Mouse (Mus musculus) T-helper 2 cell (primary cell): ENCODE results near the gene Adamtsl5.

Experiments
- in situ Hi-C: fragments of 300-600 bp; cut with MboI, MseI; formaldehyde crosslinking; loops from one replicate; pipeline ENCODE4 v1.15.1; 2025; ENCODE audit warnings: high pct_unique_total_duplicates

The Adamtsl5 gene

DNA sequence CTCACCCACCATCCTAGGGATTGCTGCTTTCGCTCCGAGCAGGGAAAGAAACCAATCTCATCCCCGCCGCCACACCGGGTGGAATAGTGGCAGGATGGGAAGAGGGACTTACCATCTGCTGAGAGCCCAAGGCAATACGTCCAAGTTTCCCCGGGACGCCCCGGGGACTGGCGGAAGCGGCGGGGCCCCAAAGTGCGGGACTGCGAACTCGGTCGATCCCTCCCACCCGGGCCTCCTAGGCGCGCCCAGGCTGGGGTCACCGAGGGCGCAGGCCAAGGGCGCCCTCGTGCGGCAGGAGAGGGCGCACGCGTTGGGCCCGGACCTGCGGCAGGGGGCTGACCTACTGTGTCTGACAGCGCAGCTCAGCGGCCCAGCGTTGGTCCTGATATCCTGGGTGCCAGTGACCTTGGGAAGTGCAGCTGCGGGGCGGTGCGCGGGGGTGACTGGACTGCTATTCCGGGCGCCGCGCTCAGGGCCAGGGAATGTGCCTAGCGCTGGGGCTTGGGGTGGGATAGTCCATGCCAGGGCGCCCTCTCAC, at the start of gene Adamtsl5:
TSS of gene Adamtsl5 (minus strand) at position 169 of the 538 bp plus-strand sequence.
- in situ Hi-C loops: no loop called here

DNA sequence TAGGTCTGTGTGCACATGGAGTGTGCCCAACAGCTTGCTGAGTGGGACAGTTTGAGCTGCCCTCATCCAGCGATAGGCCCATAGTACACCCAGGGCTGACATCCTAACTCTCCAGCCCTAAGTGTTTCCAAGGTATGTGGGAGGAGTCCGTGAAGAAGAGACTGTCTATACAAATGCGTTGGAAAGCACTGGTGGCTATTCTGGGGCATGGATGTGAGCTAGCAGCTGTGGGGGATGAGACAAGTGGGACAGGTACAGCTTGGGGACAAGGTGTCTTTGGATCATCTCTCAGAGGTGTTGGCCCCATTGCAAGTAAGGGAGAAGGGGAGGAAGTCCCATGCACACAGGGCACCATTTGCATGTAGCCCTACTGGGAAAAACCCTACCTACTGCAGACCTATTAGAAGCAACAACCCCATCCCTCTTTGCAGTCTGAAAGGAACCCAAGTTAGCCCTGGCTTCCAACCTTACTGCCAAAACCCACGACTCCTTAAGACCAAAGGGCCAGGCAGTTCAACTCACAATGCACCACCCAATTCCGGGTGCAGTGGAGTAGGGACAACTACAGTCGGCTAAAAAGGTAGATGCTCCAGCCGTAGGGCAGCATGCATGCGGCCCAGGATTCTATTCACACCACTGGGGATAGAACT, 49.4 kb upstream of the Adamtsl5 start:
- in situ Hi-C loops: no loop called here

DNA sequence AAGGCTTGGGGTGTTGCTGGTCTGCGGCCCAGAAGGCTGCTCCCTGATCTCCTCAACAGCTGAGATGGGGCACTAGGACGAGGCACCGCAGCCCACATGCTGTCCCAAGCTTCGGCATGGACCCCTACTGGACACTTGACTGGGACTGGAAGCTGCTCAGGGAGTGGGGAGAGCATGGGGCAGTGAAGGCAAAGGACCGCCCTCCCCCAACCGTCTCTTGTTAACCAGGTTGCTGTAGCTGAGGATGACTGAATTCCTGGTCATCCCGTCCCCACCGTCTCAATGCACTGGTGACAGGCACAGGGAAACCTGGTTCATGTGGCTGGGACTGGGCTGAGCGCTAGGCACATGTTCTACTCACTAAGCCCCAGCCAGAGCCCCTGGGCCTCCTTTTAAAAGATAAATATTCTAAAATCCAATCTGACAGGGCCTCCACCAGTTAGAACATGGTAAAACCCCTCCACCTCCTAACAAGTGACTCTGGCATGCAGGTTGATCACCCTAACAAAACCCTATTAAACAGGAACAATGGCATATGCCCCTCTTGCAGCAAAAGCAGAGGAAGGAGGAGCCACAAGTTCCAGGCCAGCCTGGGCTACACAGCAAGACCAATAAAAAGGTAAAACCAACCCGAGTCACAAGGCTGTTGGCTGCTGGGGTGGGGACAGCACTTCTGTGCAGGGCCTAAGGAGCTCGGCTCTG, 48.8 kb upstream of the Adamtsl5 start:
- in situ Hi-C loops: no loop called here

DNA sequence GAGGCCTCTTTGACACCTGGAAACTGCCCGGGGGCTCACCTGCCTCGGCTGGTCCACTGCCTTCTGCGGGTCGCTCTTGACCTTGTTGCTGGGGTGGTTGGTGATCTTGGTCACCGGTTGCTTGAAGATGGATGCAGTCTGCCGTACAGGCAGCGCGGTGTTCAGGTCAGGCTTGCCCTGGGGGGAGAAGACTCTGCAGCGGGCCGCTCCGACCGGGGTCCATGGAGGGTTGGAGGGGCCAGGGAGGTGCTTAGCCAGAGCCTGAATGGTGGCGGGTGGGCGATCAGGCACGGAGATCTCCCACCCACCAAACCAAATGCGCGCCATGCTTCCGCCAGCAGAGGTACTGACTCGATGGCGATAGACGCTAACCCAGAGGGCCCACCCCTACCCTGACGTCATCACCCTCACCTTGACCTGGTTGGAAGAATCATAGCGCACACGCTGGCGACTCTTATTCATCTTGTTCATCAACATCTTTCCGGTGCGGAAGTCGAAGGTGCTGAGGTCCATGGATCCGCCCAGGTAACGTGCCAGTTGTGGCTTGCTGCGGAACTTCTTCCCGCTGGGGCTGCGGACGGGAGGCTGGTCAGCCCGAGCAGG, 46.9 kb upstream of the Adamtsl5 start:
- in situ Hi-C loops: no loop called here

DNA sequence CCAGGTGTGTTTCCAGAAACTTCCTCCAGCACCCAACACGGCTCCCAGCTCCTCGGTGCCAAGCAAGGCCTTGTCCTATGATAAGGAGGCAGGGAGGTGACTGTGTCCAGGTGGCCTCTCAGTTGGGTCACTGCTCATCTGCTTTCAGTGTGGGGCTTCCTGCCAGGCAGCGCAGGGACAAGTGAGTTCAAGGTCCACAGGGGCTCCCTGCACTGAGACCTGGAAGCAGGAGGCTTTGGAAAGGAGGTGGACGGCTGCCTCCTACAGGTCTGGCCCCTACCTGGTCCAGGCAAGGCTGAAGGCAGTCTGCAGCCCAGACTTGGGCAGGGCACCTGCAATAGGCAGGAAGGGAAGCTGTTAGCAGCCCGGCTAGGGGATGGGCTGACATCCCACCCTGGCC, 44.5 kb upstream of the Adamtsl5 start:
- in situ Hi-C loops: no loop called here

DNA sequence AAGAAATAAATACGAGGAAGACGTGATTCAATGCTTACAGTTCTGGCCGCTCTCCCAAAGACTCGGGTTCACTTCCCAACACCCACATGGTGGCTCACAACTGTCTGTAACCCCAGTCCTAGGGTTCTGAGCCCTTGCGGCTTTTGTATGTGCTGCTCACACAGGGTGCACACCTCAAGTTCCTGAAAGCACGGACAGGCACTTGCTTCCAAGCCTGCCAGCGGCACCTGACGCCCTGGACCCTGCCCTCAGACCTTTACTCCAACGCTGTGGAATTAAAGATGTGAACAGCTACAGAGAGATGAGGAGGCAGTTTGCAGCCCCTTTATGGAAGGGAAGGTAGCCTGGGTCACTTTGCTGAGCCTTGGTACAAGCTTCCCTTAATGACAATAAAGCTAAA, 42.5 kb upstream of the Adamtsl5 start:
- in situ Hi-C loops: no loop called here

DNA sequence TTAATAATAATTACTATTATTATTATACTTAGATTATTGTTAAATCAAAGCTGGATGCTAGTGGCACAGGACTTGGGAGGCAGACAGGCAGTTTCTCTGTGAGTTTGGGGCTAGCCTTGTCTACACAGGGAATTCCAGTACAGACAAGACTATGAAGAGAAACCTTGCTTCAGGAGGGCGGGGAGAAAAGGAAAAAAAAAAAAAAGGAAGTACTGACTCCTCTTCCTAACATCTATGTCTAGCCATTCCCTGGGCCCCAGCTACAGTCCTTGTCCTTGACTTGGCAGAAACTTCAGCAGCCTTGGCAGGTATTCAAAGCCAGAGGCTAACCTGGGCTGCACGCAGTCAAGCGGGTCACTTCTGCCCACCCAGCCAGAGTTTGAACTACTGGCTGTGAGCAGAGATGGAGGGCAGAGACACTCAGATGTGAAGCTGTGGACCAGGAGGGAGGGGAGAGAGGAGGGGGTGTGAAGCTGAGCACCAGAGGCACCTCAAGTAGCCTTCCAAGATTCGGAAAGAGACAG, 41.0 kb upstream of the Adamtsl5 start:
- in situ Hi-C loops: no loop called here

DNA sequence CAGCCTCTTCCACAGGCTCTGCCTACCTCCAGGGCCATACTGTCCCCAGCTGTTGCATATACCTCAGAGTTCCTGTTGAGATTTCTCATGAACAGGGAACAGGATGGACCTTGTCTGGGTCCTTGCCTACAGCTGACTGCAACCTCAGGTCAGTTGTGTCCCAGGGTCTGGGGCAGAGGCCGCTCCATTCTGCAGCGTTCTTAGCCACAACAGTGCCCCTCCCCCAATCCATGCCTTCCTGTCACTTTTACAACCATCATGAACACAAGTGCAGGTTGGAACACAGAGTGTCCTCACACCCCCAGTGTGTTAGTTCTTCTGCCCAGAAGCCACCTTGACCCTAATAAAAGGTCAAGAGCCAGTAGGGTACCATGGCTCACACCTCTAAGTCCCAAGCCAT, 40.5 kb upstream of the Adamtsl5 start:
- in situ Hi-C loops: no loop called here

DNA sequence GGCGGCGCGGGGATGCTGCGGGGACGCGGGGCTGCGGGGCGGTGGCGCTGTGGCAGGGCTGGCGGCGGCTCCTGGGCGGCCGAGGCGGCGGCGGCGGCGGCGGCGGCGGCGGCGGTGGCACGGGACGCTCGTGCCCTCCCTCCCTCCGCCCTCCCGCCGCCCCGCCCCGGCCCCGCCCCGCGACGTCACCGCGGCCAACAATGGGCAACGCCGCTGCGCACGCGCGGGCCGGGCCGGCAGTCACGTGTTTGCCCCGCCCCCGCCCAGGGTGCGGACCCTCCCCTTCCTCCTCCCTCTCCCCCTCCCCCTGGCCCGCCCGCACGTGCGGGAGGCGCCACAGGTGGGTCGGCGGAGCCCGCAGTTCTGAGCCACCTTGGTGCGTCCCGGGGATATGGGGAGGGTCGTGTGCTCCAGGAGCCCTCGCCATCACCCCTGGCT, 39.3 kb upstream of the Adamtsl5 start, which contains the start of gene Mex3d:
TSS of gene Mex3d (minus strand) at position 138 of the 438 bp plus-strand sequence.
- in situ Hi-C loops: no loop called here

DNA sequence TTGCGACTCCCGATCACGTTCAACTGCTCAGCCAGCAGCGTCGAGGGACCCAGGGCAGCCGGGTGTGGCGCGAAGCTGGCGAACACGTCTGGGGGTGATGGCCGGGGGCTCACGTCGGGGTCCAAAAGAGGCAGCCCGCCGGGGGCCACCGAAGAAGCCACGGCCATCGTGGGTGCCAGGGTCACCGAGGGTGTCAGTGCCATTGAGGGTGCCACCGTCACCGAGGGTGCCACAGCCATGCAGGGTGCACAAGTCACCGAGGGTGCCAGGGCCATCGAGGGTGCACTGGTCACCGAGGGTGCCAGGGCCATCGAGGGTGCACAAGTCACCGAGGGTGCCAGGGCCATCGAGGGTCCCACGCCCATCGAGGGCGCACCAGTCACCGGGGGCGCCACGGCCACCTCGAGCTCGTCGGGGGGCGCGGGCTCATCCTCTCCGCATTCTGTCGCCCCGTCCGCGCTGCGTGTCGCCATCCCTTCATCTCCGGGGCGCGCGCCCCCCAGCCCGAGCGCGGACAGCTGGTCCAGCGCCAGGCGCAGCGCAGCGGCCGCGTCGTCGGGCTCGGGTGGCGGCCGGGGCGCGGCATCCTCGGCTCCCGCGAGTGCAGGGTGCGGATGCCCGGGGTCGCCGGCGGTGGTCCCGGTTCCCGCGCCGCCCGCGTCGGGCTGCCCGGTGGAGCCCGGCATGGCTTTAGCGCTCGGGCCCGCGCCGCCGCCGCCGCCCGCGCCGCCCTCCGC, 38.7 kb upstream of the Adamtsl5 start:
- in situ Hi-C loops: no loop called here

DNA sequence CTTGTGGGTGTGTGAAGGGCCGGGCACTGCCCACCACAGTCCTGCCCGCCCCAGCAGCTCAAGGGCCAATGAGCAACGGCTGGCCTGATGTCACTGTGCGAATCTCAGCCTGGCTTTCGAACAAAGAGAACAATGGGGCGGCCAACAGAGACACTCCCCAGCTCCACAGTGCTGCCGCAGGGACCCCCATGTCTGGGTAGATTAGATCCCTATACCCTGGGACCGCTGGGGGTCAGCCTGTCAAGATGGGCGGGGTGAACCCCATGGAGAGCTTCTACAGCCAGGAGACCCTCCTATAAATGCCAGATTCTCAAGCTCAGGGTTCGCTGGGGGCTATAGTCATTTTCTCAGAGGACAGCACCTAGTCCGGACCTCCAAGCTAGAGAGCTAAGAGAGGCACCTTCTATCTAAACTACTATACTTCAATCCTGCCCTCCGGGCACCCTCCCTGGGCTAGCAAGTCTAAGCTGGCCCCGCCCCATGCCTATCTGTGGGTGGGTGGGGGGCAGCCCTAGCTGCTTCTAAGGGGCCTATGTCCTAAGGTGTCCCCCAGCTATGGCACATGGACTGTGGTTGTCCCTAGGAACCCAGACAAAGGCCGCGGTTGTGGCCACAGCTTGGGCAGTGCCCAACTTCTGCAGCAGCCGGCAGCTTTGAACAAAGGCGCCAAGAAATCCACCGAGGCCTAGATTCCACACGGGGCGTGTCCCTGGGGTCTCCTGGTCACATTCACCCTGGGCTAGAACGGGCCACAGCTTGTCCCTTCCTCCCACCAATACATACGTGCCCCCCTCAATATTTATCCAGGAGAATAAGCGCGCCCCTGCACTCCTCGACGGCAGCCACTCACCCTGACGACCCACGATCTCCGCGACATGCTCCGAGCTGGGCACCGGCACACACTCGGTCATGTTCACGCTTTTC, 37.9 kb upstream of the Adamtsl5 start:
- in situ Hi-C loops: no loop called here

DNA sequence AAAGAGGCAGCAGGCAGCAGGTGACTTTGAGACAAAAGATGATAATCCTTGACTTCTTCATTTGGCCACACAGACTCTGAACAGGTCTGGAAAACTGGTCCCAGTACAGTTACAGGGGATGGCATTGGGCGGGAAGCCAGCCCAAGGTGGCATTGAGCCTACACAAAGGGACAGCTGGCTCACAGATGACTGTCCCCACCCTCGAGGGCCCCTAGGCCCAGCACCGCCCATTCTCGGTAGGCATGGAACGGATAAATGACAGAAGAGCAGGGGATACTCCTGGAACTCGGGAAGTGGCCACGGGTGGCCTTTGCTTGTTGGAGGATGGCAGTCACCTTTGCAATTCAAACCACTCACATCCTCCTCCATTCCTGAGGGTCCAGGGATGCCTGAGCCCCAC, 37.1 kb upstream of the Adamtsl5 start:
- in situ Hi-C loops: no loop called here

DNA sequence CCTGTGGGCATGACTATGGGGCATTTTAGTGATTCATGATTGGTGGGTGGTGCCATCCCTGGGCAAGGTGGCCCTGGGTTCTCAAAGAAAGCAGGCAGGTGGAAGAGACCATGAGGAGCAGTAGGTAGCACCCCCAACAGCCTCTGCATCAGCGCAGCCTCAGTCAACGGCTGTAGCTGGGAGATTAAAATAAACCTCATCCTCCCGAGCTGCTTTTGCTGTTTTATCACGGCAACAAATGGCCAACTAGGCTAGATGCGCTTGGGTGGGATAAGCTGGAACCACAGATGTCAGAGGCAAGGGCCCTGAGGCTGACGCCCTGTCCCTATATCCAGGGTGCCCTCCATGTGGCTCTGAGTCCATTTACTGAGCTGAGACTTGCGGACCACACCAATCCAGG, 36.5 kb upstream of the Adamtsl5 start:
- in situ Hi-C loops: no loop called here

DNA sequence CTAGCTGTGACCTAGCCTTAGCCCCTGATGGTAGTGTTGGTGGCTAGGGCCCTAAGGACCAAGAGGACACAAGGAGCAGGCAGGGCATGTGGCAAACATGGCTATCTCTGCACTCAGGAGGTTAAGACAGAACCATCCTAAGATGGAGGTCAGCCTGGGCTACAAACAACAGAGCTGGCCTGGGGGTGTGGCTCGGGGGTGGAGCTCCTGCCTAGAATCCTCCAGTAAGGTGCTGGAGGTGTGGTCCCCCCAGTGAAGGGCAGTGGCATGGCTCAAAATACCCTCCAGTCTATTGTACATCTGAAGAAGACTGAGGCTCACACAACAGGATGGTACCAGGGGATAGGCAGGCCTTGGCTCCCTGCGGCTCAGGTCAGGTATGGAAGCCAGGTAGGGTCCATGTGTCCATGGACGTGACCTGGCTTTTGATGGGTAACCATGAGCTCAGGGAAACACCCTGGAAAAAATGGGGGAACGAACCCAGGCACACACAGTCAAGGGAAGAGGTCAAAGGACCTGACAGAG, 36.0 kb upstream of the Adamtsl5 start:
- in situ Hi-C loops: no loop called here

DNA sequence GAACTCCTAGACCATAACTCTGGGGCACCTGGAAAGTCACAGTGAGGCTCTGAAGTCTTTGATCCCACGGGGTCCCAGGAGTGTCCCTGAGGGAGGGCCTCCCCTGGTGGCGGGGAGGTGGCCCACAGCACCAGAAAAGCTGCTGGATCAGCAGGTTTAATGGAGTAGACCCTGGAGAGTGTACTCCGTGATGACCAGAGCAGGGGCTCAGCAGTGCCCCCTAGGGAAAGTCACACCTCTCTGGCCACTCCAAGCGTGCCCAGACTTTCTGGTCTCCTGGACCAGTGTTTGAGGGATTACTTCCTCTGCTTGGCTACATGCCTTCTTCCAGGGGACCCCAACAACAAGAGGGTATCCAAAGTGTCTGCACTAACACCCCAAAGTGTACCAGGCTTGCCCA, 35.2 kb upstream of the Adamtsl5 start:
- in situ Hi-C loops: no loop called here

DNA sequence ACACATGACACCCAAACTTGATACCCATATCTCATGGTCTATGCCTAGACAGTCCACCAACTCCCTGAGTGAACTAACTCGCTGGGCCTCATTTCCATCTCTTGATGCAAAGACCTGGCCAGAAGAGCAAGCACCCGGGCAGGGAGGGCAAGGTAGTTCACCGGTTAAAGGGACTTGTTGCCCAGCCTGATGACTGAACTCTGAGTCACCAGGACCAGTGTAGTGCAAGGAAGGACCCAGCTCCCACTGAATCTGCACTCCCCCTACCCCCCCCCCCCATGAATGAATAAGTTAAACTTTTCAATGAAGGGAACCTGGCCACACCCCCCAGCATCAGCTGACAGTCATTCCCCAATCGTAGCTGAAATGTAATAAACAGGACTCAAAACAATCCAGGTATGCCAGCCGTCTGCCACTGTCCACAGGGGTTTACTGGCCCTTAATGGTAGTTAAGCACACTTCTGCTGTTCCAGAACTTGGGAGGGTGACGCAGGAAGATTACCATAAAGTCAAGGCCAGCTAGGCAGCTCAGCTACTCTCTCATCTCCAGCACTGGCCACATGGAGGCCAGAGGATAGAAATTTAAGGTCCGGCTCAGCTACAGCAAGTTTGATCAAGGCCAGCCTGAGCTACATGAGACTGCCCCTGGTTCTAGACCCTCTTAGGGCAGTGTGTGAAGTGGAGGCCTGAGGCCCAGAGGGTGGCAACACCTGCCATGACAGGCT, 34.6 kb upstream of the Adamtsl5 start:
- in situ Hi-C loops: no loop called here

DNA sequence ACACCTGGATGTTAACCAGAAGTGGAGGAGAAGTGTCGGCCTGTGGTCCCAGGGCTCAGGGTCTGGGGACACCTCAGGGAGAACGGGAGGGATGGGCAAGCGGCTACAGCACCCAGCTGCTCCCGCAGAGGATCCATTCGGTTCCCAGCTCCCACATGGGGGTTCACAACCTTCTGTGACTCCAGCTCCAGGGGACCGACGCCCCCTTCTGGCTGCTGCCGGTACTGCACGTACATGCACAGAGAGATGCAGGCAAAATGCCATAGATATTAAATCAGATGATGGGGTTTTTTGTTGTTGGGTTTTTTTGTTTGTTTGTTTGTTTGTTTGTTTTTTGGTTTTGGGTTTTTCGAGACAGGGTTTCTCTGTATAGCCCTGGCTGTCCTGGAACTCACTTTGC, 29.5 kb upstream of the Adamtsl5 start:
- in situ Hi-C loops: no loop called here

DNA sequence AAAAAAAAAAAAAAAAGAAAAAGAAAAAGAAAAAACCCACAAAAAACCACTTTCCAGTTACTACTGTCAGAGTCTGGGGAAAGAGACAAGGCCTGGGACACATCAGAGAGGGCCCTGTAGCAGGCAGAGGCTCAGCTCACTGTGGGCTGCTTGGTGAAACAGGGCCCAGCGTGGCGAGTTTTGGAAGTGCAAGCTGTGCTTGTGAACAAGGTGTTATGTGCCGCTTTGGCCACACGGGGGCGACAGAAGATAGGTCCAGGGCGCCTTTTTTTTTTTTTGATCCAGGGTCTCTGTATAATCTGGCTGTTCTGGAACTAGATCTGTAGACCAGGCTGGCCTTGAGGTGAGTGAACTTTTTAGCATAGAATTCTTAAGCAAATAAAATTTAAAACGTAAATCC, 27.9 kb upstream of the Adamtsl5 start:
- in situ Hi-C loops: no loop called here

DNA sequence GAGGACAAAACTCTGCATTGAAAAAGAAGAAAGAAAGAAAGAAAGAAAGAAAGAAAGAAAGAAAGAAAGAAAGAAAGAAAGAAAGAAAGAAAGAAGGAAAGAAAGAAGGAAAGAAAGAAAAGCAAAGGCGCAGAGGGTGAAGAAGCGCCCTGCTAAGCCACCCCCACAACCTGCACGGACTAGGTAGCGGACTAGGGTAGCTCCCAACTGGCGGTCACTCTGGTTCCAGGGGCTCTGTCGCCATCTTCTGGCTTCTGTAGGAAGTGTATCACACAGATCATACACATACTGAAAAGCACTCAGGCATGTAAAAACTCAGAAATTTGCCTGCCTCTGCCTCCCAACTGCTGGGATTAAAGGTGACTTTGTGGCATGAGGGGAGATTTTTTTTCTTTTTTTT, 25.9 kb upstream of the Adamtsl5 start:
- in situ Hi-C loops: no loop called here

DNA sequence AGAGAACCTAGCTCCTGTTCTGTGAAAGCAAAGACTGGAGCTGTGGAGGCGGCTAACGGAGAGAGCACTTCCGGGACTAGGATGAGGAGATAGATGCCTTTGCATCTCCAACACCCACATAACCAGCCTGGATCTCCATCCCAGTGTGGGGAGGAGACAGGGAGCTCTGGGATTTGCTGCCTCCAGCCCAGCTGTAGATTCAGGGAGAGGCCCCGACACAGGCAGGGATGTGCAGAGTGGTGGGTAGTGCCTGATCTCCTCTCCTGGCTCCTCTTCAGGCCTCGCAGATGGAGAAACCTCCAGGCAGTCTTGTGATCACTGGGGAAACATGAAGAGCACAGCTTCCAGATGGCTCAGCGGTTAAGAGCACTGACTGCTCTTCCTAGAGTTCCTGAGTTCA, 24.5 kb upstream of the Adamtsl5 start:
- in situ Hi-C loops: no loop called here
